Comparison of ENCODE assay signal across 8 mouse cellular contexts in genomic region chr7:127026984-127027726, GRCm38 (mm10). TPM values are rescaled to one million over a fixed set of nuclear protein-coding genes. Genes with fewer than 3 reads are reported as not detected.
DNase-seq lines count a peak whose midpoint lies in the region; ATAC-seq and TF ChIP-seq lines count a peak whose summit lies in the region.

Gene Maz (minus strand): TSS chr7:127027037.

- peak; percentile 78 for TF ChIP-seq EP300 in heart, adult 2 months (IDR thresholded peaks at IDR 0.05; ENCODE audit: insufficient read depth, low read depth, low read length)

- no peaks in the 10 kb centered on the region for H3K27me3 ChIP-seq in embryonic facial prominence, embryonic 14.5 days (replicated peaks; ENCODE audit: control insufficient read depth, insufficient read depth, low read length)
- no peaks in the 10 kb centered on the region for H3K27me3 ChIP-seq in heart, adult 2 months (ENCODE audit: control insufficient read depth, insufficient read depth, low read length)
- no peaks in the 10 kb centered on the region for H3K27me3 ChIP-seq in limb, embryonic 13.5 days
- H3K27me3 ChIP-seq in midbrain, embryonic 16.5 days (ENCODE audit: control insufficient read depth, insufficient read depth, low read depth, low read length) = no peaks in the 10 kb centered on the region

- peak within 1 kb of the TSS; percentile 99 for H3K27ac ChIP-seq in embryonic facial prominence, embryonic 14.5 days (replicated peaks; ENCODE audit: low read depth, low read length)
- H3K27ac ChIP-seq in heart, adult 2 months = peak within 1 kb of the TSS; percentile 92
- H3K27ac ChIP-seq in limb, embryonic 13.5 days = peak within 1 kb of the TSS; percentile 99
- peak within 1 kb of the TSS; percentile 100 for H3K27ac ChIP-seq in midbrain, embryonic 16.5 days (ENCODE audit: low read length)

- H3K9me3 ChIP-seq in embryonic facial prominence, embryonic 14.5 days (ENCODE audit: control insufficient read depth, low read length) = no peaks in the 10 kb centered on the region
- H3K9me3 ChIP-seq in limb, embryonic 13.5 days = no peaks in the 10 kb centered on the region
- H3K9me3 ChIP-seq in midbrain, embryonic 16.5 days (replicated peaks; ENCODE audit: control insufficient read depth, low read length, poor library complexity, severe bottlenecking) = no peaks in the 10 kb centered on the region

- peaks cover 64% of the 10 kb centered on the region for H3K36me3 ChIP-seq in embryonic facial prominence, embryonic 14.5 days (ENCODE audit: control insufficient read depth, insufficient read depth, low read length)
- peaks cover 3% of the 10 kb centered on the region; the same call in 1 of the 2 replicates for H3K36me3 ChIP-seq in heart, adult 2 months (ENCODE audit: control insufficient read depth, insufficient read depth, low read length)
- H3K36me3 ChIP-seq in limb, embryonic 13.5 days = peaks cover 70% of the 10 kb centered on the region
- H3K36me3 ChIP-seq in midbrain, embryonic 16.5 days (ENCODE audit: control insufficient read depth, insufficient read depth, low read length) = peaks cover 10% of the 10 kb centered on the region

- peak within 1 kb of the TSS; percentile 79 for H3K4me2 ChIP-seq in embryonic facial prominence, embryonic 14.5 days (ENCODE audit: low read depth, low read length)
- peak within 1 kb of the TSS; percentile 98 for H3K4me2 ChIP-seq in limb, embryonic 13.5 days (replicated peaks)
- H3K4me2 ChIP-seq in midbrain, embryonic 16.5 days (ENCODE audit: low read length) = peak within 1 kb of the TSS; percentile 97

- peak within 1 kb of the TSS; percentile 98 for H3K9ac ChIP-seq in embryonic facial prominence, embryonic 14.5 days (ENCODE audit: low read depth, low read length)
- H3K9ac ChIP-seq in heart, adult 2 months (ENCODE audit: low read depth, low read length) = peak within 1 kb of the TSS; percentile 98
- peak within 1 kb of the TSS; percentile 99 for H3K9ac ChIP-seq in limb, embryonic 13.5 days
- H3K9ac ChIP-seq in midbrain, embryonic 16.5 days (ENCODE audit: low read depth, low read length) = peak within 1 kb of the TSS; percentile 100

- H3K4me3 ChIP-seq in embryonic facial prominence, embryonic 14.5 days (ENCODE audit: low read depth, low read length) = peak within 1 kb of the TSS; percentile 87
- H3K4me3 ChIP-seq in heart, adult 2 months = peak within 1 kb of the TSS; percentile 83
- peak within 1 kb of the TSS; percentile 94 for H3K4me3 ChIP-seq in limb, embryonic 13.5 days
- peak within 1 kb of the TSS; percentile 91 for H3K4me3 ChIP-seq in midbrain, embryonic 16.5 days (ENCODE audit: low read depth, low read length)

- peaks cover 18% of the 10 kb centered on the region for H3K4me1 ChIP-seq in embryonic facial prominence, embryonic 14.5 days (ENCODE audit: control insufficient read depth, insufficient read depth, low read length)
- H3K4me1 ChIP-seq in heart, adult 2 months (ENCODE audit: control insufficient read depth, insufficient read depth, low read length) = peaks cover 9% of the 10 kb centered on the region
- peaks cover 38% of the 10 kb centered on the region for H3K4me1 ChIP-seq in limb, embryonic 13.5 days
- H3K4me1 ChIP-seq in midbrain, embryonic 16.5 days (ENCODE audit: control insufficient read depth, insufficient read depth, low read length) = peaks cover 37% of the 10 kb centered on the region

- WGBS in embryonic facial prominence, embryonic 14.5 days = 2% methylated on average over 29 of the region's 63 CpGs
- under 1% methylated on average over 48 of the region's 63 CpGs for WGBS in heart, adult 2 months
- 0% methylated on average over 55 of the region's 63 CpGs for WGBS in limb, embryonic 13.5 days
- 0% methylated on average over 51 of the region's 63 CpGs for WGBS in midbrain, embryonic 16.5 days

- peak; percentile 92 for ATAC-seq in embryonic facial prominence, embryonic 14.5 days (ENCODE audit: low read depth)
- peak; percentile 92 for ATAC-seq in limb, embryonic 13.5 days (ENCODE audit: low FRiP score, low read depth)
- ATAC-seq in midbrain, embryonic 16.5 days = peak; percentile 88

- no peaks in the 10 kb centered on the region for H3K79me2 ChIP-seq in heart, adult 2 months (replicated peaks; ENCODE audit: control insufficient read depth, insufficient read depth, low read length)

- intact Hi-C loops in heart, adult 2 months (cut with DNase I) = loop anchor here (1.0 to 5.0 kb wide), 3 partner anchors 130 to 268 kb away; partner anchors contain the start of genes Mapk3 and Taok2

- no peak for TF ChIP-seq CTCF in heart, adult 2 months (IDR thresholded peaks at IDR 0.05)

- DNase-seq in 3T3-L1 (ENCODE audit: low read depth, low spot score) = peak; percentile 96
- DNase-seq in adrenal gland, postnatal 4 days (ENCODE audit: low spot score in 2 of 2) = peak; percentile 94 to 99
- DNase-seq in embryonic facial prominence, embryonic 14.5 days (ENCODE audit: low spot score) = peak; percentile 99
- peak; percentile 99 to 100 for DNase-seq in heart, adult 2 months
- DNase-seq in kidney, adult 8-10 months = peak; percentile 99 to 100
- DNase-seq in spleen, postnatal 10 days (ENCODE audit: low spot score in 2 of 2) = peak; percentile 98 to 99

- peak; percentile 97 for TF ChIP-seq POLR2A in heart, adult 2 months (IDR thresholded peaks at IDR 0.05; ENCODE audit: insufficient read depth, low read depth, low read length)

RNA-seq across cellular contexts. Expression of gene Maz, which starts in this region (rescaled TPM):
- total RNA-seq in adrenal gland, postnatal 4 days (2021) = 100 to 1,000 TPM; 240 to 256 TPM
- polyA plus RNA-seq in embryonic facial prominence, embryonic 14.5 days (2014; fragmentation: Nextera tagmentation; extraction: Ambion mirVana) = 57.3 TPM in 2 replicates
- total RNA-seq in heart, adult 2 months (2021) = 10 to 100 TPM; 56.5 to 59.8 TPM
- 53.7 and 57.1 TPM in 2 replicates for polyA plus RNA-seq in heart, adult 2 months (2012; rRNA removed)
- 61.9 and 64.6 TPM in 2 replicates for polyA plus RNA-seq in limb, embryonic 13.5 days (2015; fragmentation: Nextera tagmentation; extraction: Ambion mirVana)
- polyA plus RNA-seq in midbrain, embryonic 16.5 days (2015; fragmentation: Nextera tagmentation; extraction: Ambion mirVana) = 46.7 and 51.5 TPM in 2 replicates

Comparison
In these comparisons a context has a peak if more than half of its experiments do, and no peak if none do; other contexts are left out.
1. Peak in every context shown above with its lines: DNase-seq, ATAC-seq, H3K4me3 ChIP-seq and H3K27ac ChIP-seq.